Mouse (Mus musculus): Measurements from ENCODE around the gene Dchs2.

DNA sequence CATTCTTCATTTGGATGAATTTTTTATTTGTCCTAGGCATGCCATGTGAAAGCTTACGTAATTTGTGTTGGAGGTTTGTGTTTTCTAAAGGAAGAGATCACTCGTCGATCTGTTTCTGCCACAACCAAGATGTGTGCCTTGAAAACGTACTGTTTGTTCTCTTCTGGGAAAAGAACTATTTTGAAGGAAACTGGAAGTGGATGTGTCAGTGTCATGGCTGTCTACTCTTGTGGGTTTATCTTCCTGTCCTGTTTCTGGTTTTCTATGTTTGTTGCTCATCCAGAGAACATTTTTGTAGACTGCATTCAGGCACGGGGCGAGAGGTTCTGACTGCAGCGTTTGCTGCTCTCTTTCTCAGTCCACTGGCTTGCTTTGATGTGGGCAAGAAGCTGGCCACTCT is 124.2 kb downstream of the Dchs2 start:
- TF ChIP-seq POLR2A (IDR thresholded peaks at IDR 0.05; ENCODE audit: insufficient read depth, low read depth, low read length) (no peak), CTCF (IDR thresholded peaks at IDR 0.05) (no peak)
